Mouse (Mus musculus) heart, adult 10 weeks (tissue): ENCODE measurements around the gene Bach2. TPM values are rescaled to one million over a fixed set of nuclear protein-coding genes. Genes with fewer than 3 reads are reported as not detected.

ENCODE experiments used
- polyA plus RNA-seq: library from polyadenylated mRNA; stranded (reverse); fragments of 350-450 nt; fragmentation: Illumina TruSeq; extraction: RNeasy Lipid Tissue Mini Kit (QIAGEN cat#74804); gene quantifications from one replicate; pipeline ENCODE4 v1.2.3, GENCODE M21; 2014; ENCODE audit warnings: low read depth, low replicate concordance

The Bach2 gene
- 1.2 TPM for polyA plus RNA-seq

GRCm38 (mm10) chr4:32238366-32238854, at the start of gene Bach2:
Gene Bach2 (plus strand): TSS chr4:32238804.

GRCm38 (mm10) chr4:32602660-32603059, 364.1 kb downstream of the Bach2 start, which contains the start of gene Gja10:
Gene Gja10 (minus strand): TSS chr4:32602760.

GRCm38 (mm10) chr4:32615034-32615881, 376.7 kb downstream of the Bach2 start, which contains the start of gene Casp8ap2:
Gene Casp8ap2 (plus strand): TSS chr4:32615451.

